Mouse (Mus musculus) right cerebral cortex, adult 18-20 months (tissue): ENCODE results near the gene Pxn.
A peak's percentile ranks its signal among the peaks of the same experiment; 100 is the strongest.

Experiments used
- DNase-seq: peaks from one replicate; pipeline ENCODE4 v3.0.0; 2022; ENCODE audit warnings: mixed read lengths

Gene Pxn

GRCm38 (mm10) chr5:115529742-115530446, 23.4 kb downstream of the Pxn start:
- DNase-seq: no peak

DNA sequence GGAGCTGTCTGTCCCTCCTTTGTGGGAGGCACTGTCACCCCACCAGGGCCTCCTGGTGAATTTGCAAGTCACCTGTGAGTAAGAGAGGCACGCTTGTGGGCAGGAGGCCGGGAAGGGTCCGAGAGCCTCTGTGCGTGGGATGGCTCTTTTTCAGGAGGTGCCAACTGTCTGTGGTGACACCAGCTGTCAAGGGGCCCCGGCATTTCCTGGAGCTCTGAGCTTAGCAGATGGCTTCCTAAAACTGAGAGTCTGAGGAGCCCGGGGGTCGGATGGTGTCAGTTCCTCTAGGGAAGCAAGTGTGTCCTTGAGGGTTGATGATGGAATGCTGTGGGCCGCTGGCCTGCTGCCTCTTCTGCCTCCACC, 24.0 kb downstream of the Pxn start:
- no peak for DNase-seq

- DNase-seq: peak; percentile 78
Measured at GRCm38 (mm10) chr5:115531671-115532270, 25.3 kb downstream of the Pxn start.

GRCm38 (mm10) chr5:115534290-115534731, 27.8 kb downstream of the Pxn start:
- no peak for DNase-seq

DNA sequence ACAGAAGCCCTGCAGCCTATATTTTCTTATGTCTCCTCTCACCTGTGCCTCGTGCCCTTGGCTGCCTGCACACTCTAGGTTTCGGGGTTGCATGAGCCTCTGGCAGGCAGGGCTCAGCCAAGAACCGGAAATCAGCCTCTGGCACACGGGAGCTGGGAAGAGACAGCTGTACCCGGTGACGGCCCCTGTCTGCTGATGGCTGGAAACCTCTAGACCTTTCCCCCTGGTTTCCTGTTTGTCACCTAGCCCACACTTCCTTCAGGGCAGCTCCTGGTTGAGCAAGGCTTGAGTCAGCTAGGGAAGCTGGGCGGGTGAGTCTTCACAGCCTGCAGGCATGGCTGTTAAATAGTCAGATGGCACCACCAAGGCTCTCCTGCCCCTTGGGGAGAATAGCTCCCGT, 28.4 kb downstream of the Pxn start:
- no peak for DNase-seq

DNA sequence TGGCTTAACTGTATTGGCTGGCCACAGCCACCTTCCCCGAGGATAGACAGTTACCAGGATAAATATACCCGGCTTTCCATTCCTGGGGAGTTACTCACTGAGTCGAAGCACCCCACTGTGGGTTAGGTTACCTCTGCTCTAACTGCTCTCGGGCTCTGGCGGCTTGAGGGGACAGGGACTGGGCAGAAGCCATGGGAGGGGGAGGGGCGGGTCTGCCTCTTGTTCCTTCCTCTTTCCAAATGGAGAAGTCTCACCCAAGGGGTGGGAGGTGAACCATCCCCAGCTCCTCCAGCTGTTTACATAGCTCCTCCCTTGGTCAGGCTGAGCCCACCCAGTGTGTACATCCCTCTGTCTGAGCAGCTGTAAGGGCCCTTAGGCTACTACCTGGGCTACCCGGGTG, 29.2 kb downstream of the Pxn start:
- DNase-seq: no peak

- no peak for DNase-seq
Measured at GRCm38 (mm10) chr5:115538017-115538692, 31.7 kb downstream of the Pxn start.

DNA sequence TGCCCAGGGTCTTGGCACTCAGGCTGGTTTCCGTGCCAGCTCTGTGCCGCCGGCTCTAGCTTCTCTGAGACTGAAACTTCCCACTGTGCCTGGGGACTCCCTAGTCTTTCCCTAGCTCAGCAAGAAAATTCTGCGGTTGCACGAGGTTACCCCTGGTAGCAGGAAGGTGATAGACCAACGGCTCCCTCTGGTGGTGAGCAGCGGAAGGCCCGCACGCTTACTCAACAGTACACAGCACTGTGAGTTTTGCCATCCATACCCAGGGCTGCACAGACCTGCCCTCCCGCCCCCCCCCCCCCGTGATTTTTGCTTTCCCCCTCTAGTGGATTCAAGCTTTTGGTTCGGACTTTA, 32.2 kb downstream of the Pxn start:
- DNase-seq: peak; percentile 86

- DNase-seq: no peak
Measured at GRCm38 (mm10) chr5:115542635-115543384, 36.3 kb downstream of the Pxn start.

GRCm38 (mm10) chr5:115543509-115544253, 37.2 kb downstream of the Pxn start:
- DNase-seq: peak; percentile 66

DNA sequence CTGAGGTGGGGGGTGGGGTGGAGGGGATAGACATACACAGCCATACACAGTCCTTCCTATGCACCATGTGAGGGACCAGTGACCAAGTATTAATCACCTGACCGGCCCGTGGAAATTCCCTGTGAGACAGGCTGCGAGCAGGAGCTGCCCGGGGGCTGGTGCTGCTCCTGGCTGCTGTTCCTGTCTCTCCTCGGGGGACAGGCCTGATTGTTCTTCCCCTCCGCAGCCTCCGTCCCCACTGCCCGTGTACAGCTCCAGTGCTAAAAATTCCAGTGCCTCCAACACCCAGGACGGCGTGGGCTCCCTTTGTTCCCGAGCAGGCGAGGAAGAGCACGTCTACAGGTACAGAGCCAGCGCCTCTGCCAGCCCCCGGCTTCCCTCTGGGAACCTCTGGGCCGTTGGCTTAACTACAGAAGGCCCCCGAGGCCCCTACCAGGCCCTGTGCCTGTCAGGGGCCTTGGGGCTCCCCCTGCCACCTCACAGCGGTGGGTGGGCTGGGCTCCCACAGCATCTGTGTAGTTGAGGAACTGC, 38.2 kb downstream of the Pxn start:
- DNase-seq: no peak

- DNase-seq: no peak
Measured at GRCm38 (mm10) chr5:115545636-115546035, 39.2 kb downstream of the Pxn start.

- DNase-seq: no peak
Measured at GRCm38 (mm10) chr5:115546536-115546935, 40.1 kb downstream of the Pxn start.

- DNase-seq: no peak
Measured at GRCm38 (mm10) chr5:115547014-115547413, 40.5 kb downstream of the Pxn start.

- no peak for DNase-seq
Measured at GRCm38 (mm10) chr5:115547421-115547820, 40.9 kb downstream of the Pxn start.

- no peak for DNase-seq
Measured at GRCm38 (mm10) chr5:115548501-115549285, 42.2 kb downstream of the Pxn start.

DNA sequence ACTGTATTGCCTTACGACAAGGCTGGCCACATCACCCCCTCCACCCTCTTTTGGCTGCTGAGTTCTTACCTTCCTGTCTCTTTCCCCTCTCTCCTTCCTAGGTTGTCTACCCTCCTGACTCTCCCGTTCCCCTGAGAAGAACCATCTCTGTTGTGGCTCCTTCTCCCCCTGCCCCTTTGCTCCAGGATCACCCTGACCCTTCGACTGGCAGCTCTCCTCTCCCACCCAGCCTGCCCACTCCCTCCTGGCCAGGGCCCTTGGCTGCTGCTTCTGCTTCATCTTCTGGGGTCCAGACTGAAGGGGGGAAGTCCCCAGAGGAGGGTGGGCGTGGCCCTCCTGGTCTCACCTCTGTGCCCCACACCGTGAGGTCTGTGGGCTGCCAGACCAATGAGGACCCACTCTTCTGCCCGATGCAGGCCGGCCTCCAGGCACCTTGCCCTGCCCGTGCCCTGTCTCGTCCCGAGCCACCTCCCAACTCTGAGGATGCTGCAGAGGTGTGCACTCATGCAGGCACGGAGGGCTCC, 44.1 kb downstream of the Pxn start:
- DNase-seq: no peak

DNA sequence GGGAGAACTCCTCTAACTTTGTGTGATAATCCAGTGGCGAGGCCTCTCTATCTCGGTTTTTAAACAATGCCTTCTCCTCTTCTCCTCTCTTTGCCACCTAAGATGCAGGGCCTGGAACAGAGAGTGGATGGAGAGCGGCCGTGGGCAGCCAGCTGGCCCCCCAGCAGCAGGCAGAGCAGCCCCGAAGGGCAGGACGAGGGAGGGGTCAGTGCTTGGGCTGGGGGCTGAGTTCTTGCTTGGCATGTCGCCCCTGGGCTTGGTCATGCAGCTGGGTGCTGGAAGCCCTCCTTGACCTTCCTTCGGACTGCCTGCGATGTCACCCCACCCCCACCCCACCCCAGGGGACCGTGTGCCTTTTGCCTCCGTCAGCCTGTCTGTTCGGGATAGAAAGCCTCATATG, 44.9 kb downstream of the Pxn start:
- DNase-seq: no peak

- no peak for DNase-seq
Measured at GRCm38 (mm10) chr5:115551799-115552198, 45.3 kb downstream of the Pxn start.

DNA sequence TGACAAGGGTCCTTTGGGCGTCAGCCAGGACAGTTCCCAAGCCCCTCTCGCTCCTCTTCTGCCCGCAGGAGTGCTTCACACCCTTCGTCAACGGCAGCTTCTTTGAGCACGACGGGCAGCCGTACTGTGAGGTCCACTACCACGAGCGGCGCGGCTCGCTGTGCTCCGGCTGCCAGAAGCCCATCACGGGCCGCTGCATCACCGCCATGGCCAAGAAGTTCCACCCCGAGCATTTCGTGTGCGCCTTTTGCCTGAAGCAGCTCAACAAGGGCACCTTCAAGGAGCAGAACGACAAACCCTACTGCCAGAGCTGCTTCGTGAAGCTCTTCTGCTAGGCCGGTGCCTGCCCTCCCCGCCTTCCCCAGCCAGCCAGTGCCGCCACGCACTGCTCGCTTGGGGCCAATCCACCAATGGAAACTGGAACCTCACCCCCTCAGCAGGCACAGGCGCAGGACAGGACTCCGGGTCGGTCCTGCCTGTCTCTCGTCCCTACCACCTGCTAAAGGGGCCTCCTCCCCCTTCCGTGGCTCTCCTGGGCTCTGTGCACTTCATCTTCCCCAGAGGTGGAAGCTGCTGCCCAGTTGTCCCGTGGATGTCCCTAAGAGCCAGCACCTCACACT, 47.4 kb downstream of the Pxn start:
- no peak for DNase-seq
